Mouse (Mus musculus) left cerebral cortex, adult 2 months (tissue): ENCODE results near the gene Slc38a9. TPM values are rescaled to one million over a fixed set of nuclear protein-coding genes. Genes with fewer than 3 reads are reported as not detected.

Experiments
- DNase-seq, 2 experiments: peaks; one replicate each; pipeline ENCODE4 v3.0.0; 2021 to 2022; ENCODE audit warnings: low spot score in 2 of 2, mixed read lengths in 1 of 2; ENCODE audit errors: extremely low spot score in 1 of 2
- H3K27ac ChIP-seq: fragments of 200-600 bp; 2 replicates; pipeline ENCODE4 v1.8.1; 2022
- H3K4me3 ChIP-seq: fragments of 200-600 bp; 2 replicates; pipeline ENCODE4 v1.8.1; 2022
- CTCF ChIP-seq: fragments of 200-600 bp; IDR thresholded peaks from 2 replicates; pipeline ENCODE4 v1.8.1; 2022; ENCODE audit warnings: antibody characterized with exemption, mild to moderate bottlenecking, moderate library complexity
- intact Hi-C: fragments of 180-260 bp; cut with DNase I; formaldehyde crosslinking; loops from one replicate; pipeline ENCODE4 v1.15.1; 2025
- total RNA-seq, 2 experiments: library from RNA; stranded (reverse); gene quantifications; 2 replicates each; pipeline ENCODE4 v1.2.3; 2021

The Slc38a9 gene
- total RNA-seq, 2 experiments from 2014 or later, result 20.6 to 25.2 TPM

DNA sequence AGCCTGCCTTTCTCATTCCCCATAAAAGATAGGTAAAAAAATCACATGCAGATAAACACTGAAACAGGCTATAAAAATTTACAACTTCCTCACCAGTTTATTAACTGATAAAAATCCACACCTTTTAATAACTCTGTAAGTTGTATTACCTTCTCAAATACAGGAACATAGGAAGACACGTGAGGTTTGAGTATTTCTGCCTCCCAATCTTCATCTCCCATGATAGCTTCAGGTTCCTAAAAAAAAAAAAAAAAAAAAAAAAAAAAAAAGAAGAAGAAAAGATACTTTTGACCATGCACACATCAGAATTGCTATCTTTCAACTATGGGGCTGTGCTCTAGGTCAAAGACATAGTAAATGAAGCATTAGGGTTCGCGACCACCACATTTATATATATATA, 9.4 kb upstream of the Slc38a9 start:
- DNase-seq, result no peak
- no peak for TF ChIP-seq CTCF

GRCm38 (mm10) chr13:112652205-112652604, 8.3 kb upstream of the Slc38a9 start, which contains the start of gene Ddx4:
Ddx4 (minus strand) TSS chr13:112652475.
- TF ChIP-seq CTCF, result no peak
- H3K4me3 ChIP-seq, result no peak within 1 kb of the TSS
- no peak for DNase-seq

More for the DNA sequence above, 9.4 kb upstream of the Slc38a9 start:
- no peak overlapping the region for H3K4me3 ChIP-seq
- intact Hi-C loops, result no loop called here
- no peak overlapping the region for H3K27ac ChIP-seq

DNA sequence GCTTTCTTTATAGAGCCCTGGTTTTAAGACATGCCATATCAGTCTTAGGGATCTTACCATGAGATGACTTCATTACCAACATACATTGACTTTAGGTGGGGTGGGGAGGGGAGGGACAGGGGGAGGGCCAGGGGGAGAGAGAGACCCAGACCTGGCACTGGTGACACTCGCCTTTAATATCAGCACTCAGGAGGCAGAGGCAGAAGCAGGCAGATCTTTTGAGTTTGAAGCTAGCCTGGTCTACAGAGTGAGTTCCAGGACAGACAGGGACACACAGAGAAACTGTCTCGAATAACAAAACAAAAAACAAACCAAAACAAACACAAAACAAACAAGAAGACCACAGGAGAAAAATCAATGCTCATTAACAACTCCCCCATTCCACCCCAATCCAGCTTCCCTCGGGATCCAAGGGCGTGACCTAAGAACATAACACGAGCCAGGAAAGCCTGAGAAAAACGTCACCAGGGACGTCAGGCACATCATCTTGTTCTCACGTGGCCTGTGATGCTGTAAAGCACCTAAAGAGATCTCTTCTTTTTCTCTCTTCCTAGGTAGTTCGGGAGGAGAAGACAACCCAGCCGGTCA, 471 bp upstream of the Slc38a9 start:
- Histone ChIP-seq H3K4me3 (peak overlapping the region; percentile 71), H3K27ac (peak overlapping the region; percentile 71)
- DNase-seq, result no peak
- intact Hi-C loops, result loop anchor here (5.0 kb wide), 1 partner anchor 142 kb away; the partner anchor contains the start of gene Plpp1
- no peak for TF ChIP-seq CTCF

More at GRCm38 (mm10) chr13:112652205-112652604, 8.3 kb upstream of the Slc38a9 start, which contains the start of gene Ddx4:
- intact Hi-C loops, result no loop called here
- H3K27ac ChIP-seq, result no peak within 1 kb of the TSS

DNA sequence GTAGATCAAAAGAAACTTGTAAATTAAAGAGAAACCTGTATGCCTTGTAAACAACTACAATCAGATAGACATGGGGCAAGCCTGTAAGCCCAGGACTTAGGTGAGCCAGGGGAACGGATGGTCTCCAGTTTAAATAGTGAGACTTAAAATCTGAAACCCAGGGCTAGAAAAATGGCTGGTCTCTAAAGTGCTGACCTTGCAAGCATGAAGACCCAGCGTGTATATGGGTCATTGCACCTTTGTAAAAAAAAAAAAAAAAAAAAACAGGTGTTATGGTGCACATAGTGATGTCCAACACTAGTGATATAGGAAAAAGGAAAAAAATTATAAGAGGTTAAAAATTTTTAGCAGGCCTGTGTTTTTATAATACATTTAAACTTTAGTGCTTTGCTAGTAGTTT, 1.1 kb downstream of the Slc38a9 start:
- no peak overlapping the region for H3K27ac ChIP-seq
- no peak for DNase-seq
- peak overlapping the region; percentile 71 for H3K4me3 ChIP-seq
- TF ChIP-seq CTCF, result no peak
- intact Hi-C loops, result loop anchor here (5.0 kb wide), 1 partner anchor 141 kb away; the partner anchor contains the start of gene Plpp1

DNA sequence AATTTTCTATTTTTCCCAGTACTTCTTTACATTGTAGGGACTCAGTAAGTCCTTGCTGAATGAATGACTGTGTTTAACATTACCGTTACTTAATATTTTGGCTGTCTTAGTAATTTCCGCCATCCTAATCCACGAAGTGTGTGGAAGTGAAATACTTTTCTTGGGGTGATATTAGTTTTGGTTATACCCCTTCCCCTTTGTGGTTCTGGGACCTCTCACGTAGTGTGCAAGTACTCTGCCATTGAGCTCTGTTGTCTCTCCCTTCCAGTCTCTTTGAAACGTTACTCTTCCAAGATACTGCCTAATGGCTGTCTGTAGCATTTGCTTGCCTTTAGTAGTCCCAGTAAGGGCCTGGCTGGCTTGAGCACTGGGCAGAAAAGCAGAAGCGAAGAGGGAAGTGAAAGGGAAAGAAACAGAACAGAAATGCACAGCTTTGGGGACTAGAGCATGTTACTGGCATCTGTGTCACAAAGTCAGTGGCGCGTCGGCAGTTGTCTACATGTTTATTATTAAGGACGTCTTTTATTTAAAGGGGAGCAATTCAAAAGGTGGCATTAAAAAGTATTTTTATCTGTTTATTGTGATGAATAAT, 6.0 kb downstream of the Slc38a9 start:
- intact Hi-C loops, result no loop called here
- no peak overlapping the region for H3K4me3 ChIP-seq

DNA sequence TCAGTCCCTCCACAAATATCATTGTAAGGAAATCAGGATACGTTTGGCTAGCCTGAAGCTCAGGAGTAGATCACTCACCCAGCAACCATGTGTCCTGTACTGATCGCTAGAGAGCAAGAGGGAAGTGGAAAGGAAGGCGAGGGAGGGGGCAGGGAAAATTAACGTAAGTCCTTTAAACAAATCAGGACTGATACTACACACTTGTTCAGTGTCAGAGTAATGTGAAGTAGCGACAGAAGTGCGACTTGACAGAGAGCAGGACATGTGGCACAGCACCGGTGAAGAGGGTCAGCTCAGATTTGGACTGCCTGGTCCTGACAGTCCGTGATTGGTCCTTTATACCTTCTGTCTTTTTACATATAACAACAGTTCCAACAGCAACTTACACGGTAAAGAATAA, 6.7 kb downstream of the Slc38a9 start:
- Histone ChIP-seq H3K27ac (no peak overlapping the region), H3K4me3 (no peak overlapping the region)
- DNase-seq, result no peak
- intact Hi-C loops, result no loop called here
- no peak for TF ChIP-seq CTCF

More for the DNA sequence above, 6.0 kb downstream of the Slc38a9 start:
- no peak for DNase-seq
- H3K27ac ChIP-seq, result no peak overlapping the region
- TF ChIP-seq CTCF, result no peak

DNA sequence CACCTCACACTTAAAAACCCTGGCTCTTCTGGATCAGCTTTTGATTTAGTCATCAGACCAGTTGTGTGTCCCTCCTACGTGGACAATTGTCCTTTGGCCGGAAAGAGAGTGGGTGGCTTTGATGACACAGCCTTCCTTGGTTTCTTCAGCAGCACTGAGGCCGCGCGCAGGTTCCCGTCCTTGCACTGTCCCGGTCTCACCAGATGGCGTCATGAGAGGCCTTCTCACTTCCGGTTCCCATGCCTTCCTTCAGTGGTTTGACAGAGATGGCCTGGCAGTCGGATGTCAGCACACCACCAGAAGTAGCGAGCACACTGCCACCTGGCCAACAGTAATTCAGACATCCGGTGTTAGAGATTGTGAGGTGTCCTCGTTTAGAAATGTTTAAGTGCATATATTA, 11.2 kb downstream of the Slc38a9 start:
- no peak overlapping the region for H3K4me3 ChIP-seq
- no peak overlapping the region for H3K27ac ChIP-seq
- TF ChIP-seq CTCF, result no peak; the same call in 1 of the 2 replicates
- DNase-seq, result no peak
- intact Hi-C loops, result loop anchor here (5.0 kb wide), 1 partner anchor 196 kb away; no protein-coding TSS in a partner anchor

DNA sequence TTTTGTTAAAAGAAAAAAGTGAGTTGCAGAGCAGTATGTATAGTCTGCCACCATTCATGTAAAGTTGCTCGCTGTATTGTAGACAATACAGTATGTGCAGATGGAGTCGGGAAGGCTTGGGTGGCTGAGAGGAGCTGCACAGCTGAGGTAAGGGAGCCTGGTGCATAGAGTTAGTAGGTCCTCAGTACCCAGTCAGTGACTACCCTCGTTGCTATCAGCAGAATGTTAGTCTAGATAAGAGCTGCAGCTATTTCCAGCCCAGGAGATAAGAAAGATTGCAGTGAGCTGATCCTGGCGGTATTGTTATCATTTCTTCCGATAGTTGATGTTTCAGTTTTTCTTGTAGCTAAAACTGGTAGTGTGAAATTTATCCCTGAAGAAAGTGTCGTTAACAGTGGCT, 12.2 kb downstream of the Slc38a9 start:
- DNase-seq, result no peak
- intact Hi-C loops, result loop anchor here (5.0 kb wide), 1 partner anchor 195 kb away; no protein-coding TSS in a partner anchor
- H3K4me3 ChIP-seq, result no peak overlapping the region
- no peak for TF ChIP-seq CTCF
- no peak overlapping the region for H3K27ac ChIP-seq

DNA sequence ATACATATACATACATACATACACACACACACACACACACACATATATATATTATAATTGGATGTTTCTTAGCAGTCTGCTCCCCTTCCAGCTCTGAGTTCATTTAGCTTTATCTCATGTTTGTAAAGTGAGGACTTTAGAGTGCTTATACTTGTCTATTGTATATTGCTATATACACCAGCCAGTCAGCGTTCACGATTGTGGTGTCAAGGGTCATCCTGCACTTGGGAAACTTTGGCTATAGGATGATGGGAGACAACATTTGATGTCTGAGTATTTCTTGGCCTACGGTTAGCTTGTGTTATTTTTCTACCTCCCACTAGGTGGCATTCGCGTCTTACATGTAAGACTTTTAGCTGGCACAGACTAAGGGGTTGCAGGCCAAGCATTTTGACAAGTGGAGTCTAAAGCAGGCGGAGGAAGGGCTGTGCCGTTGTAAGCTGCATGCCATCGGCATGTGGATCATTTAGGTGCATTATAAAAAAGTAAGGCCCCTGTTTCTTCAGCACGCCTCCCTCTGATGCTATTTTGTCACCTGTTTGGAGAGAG, 13.4 kb downstream of the Slc38a9 start:
- peak; percentile 86 for TF ChIP-seq CTCF
- Histone ChIP-seq H3K27ac (no peak overlapping the region), H3K4me3 (no peak overlapping the region)
- DNase-seq, result peak; percentile 36 to 44
- intact Hi-C loops, result loop anchor here (1.0 to 5.0 kb wide), 3 partner anchors 193 to 362 kb away; no protein-coding TSS in a partner anchor

GRCm38 (mm10) chr13:112678154-112678553, 17.6 kb downstream of the Slc38a9 start:
- intact Hi-C loops, result no loop called here
- TF ChIP-seq CTCF, result peak; percentile 11
- DNase-seq, result no peak
- Histone ChIP-seq H3K27ac (no peak overlapping the region), H3K4me3 (no peak overlapping the region)

DNA sequence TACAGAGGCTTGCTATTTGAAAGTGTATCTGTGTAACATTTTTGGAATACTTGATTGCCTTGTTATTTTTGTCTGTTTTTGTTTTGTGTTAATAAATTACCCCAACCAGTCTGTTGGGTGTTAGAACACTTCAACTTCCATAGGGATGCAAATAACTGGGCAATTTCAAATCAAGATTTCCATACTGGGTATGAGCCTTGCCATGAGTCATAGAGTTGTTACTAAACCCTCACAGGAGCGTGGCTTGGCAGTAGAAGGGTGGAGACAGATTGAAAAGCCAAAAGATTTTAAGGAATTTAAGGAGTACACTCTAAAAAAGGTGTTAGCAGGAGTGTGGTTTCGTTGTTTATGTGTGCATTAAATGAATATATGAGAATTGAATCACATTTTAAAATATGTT, 22.8 kb downstream of the Slc38a9 start:
- intact Hi-C loops, result no loop called here
- TF ChIP-seq CTCF, result no peak
- H3K27ac ChIP-seq, result no peak overlapping the region
- DNase-seq, result no peak
- H3K4me3 ChIP-seq, result no peak overlapping the region

GRCm38 (mm10) chr13:112683970-112684369, 23.4 kb downstream of the Slc38a9 start:
- Histone ChIP-seq H3K27ac (no peak overlapping the region), H3K4me3 (no peak overlapping the region)
- intact Hi-C loops, result no loop called here
- no peak for DNase-seq
- no peak for TF ChIP-seq CTCF
